Mouse (Mus musculus) megakaryocyte, embryonic 14.5 days (primary cell): Measurements from ENCODE around the gene Myadm. TPM values are rescaled to one million over a fixed set of nuclear protein-coding genes. Genes with fewer than 3 reads are reported as not detected.
"Not testable (repeated sequence)": the region's sequence is repeated elsewhere in the genome, so short reads cannot be mapped to it uniquely, and the experiment has no call there.

Source experiments
- H3K27me3 ChIP-seq: replicated peaks from 2 replicates; pipeline ENCODE3; 2012; ENCODE audit warnings: inconsistent platforms
- H3K36me3 ChIP-seq: replicated peaks from 2 replicates; pipeline ENCODE3; 2012; ENCODE audit warnings: low read length, inconsistent platforms, mixed read lengths
- H3K4me1 ChIP-seq: 2 replicates; pipeline ENCODE4 v1.6.1; 2012; ENCODE audit warnings: inconsistent platforms
- H3K4me3 ChIP-seq: replicated peaks from 2 replicates; pipeline ENCODE3; 2012; ENCODE audit warnings: moderate library complexity, mild to moderate bottlenecking, inconsistent platforms
- H3K9me3 ChIP-seq: 2 replicates; pipeline ENCODE4 v1.6.1; 2012; ENCODE audit warnings: inconsistent platforms
- FLI1 ChIP-seq: IDR thresholded peaks from 2 replicates; pipeline ENCODE4 v1.6.1; 2012; ENCODE audit warnings: low read length, inconsistent platforms, mixed read lengths
- GATA1 ChIP-seq: IDR thresholded peaks from 3 replicates; pipeline ENCODE4 v1.6.1; 2012; ENCODE audit warnings: mixed read lengths, low read length, inconsistent platforms, borderline replicate concordance
- polyA plus RNA-seq: library from polyadenylated mRNA; stranded (reverse); fragments of >175 nt; gene quantifications from 2 replicates; pipeline ENCODE4 v1.2.3, GENCODE M21; 2012; ENCODE audit warnings: low replicate concordance; ENCODE audit not compliant: insufficient read depth

The Myadm gene
- polyA plus RNA-seq, 1 experiment, result 8.9 TPM

DNA sequence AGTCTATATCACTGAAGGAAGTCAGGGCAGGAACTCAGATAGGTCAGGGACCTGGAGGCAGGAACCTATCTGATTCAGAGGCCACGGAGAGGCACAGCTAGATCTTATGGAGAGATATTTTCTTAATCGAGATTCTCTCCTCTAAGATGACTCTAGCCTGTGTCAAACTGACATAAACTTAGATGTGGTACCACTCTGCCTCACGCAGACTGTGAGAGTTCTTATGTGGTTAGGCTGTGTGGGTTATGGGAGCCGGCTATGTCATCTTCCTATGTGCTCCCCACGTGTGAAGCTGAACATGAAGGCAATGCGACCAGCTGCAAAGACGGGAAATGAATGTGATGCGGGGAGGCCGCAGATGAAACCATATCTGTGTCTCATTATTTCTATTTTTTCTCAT, 16.7 kb upstream of the Myadm start:
- no peak for TF ChIP-seq GATA1
- TF ChIP-seq FLI1, result no peak

DNA sequence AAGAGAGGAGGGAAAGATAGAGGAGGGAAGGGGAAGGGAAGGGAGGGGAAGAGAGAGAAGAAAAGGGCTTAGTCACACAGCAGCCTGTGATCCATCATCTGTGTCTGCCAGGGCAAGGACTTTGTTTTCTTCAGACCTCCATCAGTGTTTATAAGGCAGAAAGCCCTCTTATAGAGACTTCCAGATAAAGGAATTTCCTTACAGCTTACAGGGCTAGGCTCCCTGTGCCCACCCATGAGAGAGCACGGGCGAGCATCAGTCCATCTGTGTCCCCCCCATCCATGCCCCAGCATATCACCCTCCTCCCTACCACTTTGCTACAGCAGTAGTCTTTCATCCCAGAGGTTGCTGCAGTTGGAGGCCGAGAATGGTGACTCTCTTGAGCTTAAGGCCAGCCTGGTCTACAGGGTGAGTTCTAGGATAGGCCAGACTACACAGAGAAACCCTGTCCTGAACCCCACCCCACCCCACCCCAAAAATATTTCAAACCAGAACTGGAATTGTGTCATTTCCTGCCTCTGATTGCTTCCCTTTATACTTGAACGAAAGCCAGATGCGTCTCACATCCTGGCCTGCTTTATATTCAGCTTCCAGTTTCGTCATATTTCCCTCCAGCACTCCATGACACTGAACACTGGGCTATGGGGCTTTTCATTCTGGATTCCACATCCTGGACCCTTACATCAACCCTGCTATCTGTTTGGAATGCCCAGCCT, 13.3 kb upstream of the Myadm start:
- peaks cover 4% of the 10 kb centered on the region for H3K27me3 ChIP-seq
- no peaks in the 10 kb centered on the region for H3K36me3 ChIP-seq
- no peak for TF ChIP-seq GATA1
- TF ChIP-seq FLI1, result no peak
- peak overlapping the region; percentile 67 for H3K4me3 ChIP-seq
- H3K4me1 ChIP-seq, result peaks cover 13% of the 10 kb centered on the region
- H3K9me3 ChIP-seq, result no peaks in the 10 kb centered on the region

More for the DNA sequence above, 16.7 kb upstream of the Myadm start:
- Histone ChIP-seq H3K9me3 (no peaks in the 10 kb centered on the region), H3K4me1 (peaks cover 19% of the 10 kb centered on the region), H3K36me3 (no peaks in the 10 kb centered on the region), H3K4me3 (no peak overlapping the region), H3K27me3 (peaks cover 2% of the 10 kb centered on the region)

- not testable (repeated sequence) for H3K27me3 ChIP-seq, H3K36me3 ChIP-seq, H3K4me3 ChIP-seq, H3K9me3 ChIP-seq
- H3K4me1 ChIP-seq, result peaks cover 13% of the 10 kb centered on the region
Observed at GRCm38 (mm10) chr7:3276781-3277180, 12.1 kb upstream of the Myadm start.

DNA sequence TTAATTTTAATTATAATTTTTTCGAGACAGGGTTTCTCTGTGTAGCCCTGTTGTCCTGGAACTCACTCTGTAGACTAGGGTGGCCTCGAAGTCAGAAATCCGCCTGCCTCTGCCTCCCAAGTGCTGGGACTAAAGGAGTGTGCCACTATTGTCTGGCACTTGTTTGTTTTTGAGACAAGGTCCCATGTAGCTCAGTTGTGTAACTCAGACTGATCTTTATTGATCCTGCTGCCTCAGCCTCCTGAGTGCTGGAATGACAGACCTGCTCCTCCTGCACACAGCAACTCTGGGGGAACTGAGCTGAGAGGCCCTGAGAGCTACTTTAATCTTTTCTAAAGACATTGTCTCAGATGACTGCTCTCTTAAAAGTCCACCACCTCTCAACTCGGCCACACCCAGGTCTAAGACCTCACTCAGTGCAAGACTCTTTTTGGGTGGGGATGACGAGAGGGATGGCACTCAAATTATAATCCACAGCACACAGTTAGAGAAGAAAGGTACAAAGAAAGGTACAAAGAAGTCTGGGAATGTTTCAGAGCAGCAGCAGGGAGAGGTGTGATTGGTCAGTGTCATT, 8.7 kb upstream of the Myadm start:
- TF ChIP-seq GATA1, result no peak
- TF ChIP-seq FLI1, result no peak
- peaks cover 11% of the 10 kb centered on the region for H3K4me1 ChIP-seq

GRCm38 (mm10) chr7:3280654-3281153, 8.2 kb upstream of the Myadm start:
- H3K36me3 ChIP-seq, result no peaks in the 10 kb centered on the region
- H3K4me3 ChIP-seq, result no peak overlapping the region
- H3K27me3 ChIP-seq, result peaks cover 3% of the 10 kb centered on the region
- no peaks in the 10 kb centered on the region for H3K9me3 ChIP-seq
- TF ChIP-seq GATA1, result no peak
- no peak for TF ChIP-seq FLI1
- peaks cover 6% of the 10 kb centered on the region for H3K4me1 ChIP-seq

More for the DNA sequence above, 8.7 kb upstream of the Myadm start:
- Histone ChIP-seq H3K4me3 (no peak overlapping the region), H3K27me3 (peaks cover 3% of the 10 kb centered on the region), H3K9me3 (no peaks in the 10 kb centered on the region), H3K36me3 (no peaks in the 10 kb centered on the region)

DNA sequence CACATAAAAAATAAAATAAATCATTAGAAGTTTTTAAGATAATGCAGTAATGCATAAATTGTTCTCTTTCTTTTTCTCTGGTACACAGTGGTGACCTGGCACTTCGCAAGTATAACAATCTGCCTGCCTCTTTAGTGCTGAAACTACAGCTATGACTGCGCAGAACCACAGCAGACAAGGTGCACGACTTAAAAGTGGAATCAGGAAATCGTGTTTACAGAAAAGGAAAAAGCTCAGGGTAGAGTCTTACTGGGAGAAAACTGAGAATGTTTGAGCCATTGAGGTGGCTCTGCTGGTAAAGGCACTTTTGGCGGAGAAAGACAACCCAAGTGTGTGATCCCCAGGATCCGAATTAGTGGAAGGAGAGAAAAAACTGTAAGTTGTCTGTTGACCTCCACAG, 7.1 kb upstream of the Myadm start:
- H3K9me3 ChIP-seq, result no peaks in the 10 kb centered on the region
- no peaks in the 10 kb centered on the region for H3K36me3 ChIP-seq
- H3K4me1 ChIP-seq, result peaks cover 3% of the 10 kb centered on the region; the same call in 1 of the 2 replicates
- TF ChIP-seq FLI1, result no peak
- no peak for TF ChIP-seq GATA1
- peaks cover 3% of the 10 kb centered on the region for H3K27me3 ChIP-seq
- H3K4me3 ChIP-seq, result no peak overlapping the region

GRCm38 (mm10) chr7:3283081-3283875, 5.6 kb upstream of the Myadm start:
- H3K9me3 ChIP-seq, result no peaks in the 10 kb centered on the region
- peaks cover 3% of the 10 kb centered on the region for H3K27me3 ChIP-seq
- TF ChIP-seq GATA1 (no peak), FLI1 (no peak)
- H3K36me3 ChIP-seq, result no peaks in the 10 kb centered on the region
- H3K4me1 ChIP-seq, result peaks cover 3% of the 10 kb centered on the region; the same call in 1 of the 2 replicates
- no peak overlapping the region for H3K4me3 ChIP-seq

DNA sequence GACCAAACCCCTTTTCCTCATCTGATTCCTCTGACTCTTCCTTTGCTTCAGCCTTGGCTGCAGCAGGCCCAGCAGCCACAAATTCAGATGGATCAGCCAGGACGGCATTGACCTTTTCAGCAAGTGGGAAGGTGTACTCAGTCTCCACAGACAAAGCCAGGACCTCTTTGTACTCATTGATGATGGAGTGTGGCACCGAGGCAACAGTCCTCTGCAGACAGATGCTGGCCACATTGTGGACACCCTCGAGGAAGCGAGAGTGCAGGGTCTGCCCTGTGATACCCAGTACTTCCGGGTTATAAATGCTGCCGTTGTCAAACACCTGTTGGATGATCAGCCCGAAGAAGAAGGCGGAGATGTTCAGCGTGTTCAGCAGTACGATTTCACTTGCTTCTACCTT, 4.3 kb upstream of the Myadm start:
- H3K36me3 ChIP-seq, result no peaks in the 10 kb centered on the region
- no peaks in the 10 kb centered on the region for H3K9me3 ChIP-seq
- no peak overlapping the region for H3K4me3 ChIP-seq
- peaks cover 12% of the 10 kb centered on the region for H3K4me1 ChIP-seq
- TF ChIP-seq GATA1 (no peak), FLI1 (no peak)
- peaks cover 3% of the 10 kb centered on the region for H3K27me3 ChIP-seq

GRCm38 (mm10) chr7:3286036-3286435, 2.8 kb upstream of the Myadm start:
- TF ChIP-seq FLI1 (no peak), GATA1 (no peak)

GRCm38 (mm10) chr7:3287186-3287585, 1.7 kb upstream of the Myadm start:
- Histone ChIP-seq H3K4me3 (no peak overlapping the region), H3K9me3 (no peaks in the 10 kb centered on the region), H3K4me1 (peaks cover 36% of the 10 kb centered on the region), H3K27me3 (no peaks in the 10 kb centered on the region), H3K36me3 (no peaks in the 10 kb centered on the region)
- TF ChIP-seq GATA1 (no peak), FLI1 (no peak)

More at GRCm38 (mm10) chr7:3286036-3286435, 2.8 kb upstream of the Myadm start:
- peaks cover 25% of the 10 kb centered on the region for H3K4me1 ChIP-seq
- no peaks in the 10 kb centered on the region for H3K9me3 ChIP-seq
- H3K4me3 ChIP-seq, result no peak overlapping the region
- no peaks in the 10 kb centered on the region for H3K36me3 ChIP-seq
- no peaks in the 10 kb centered on the region for H3K27me3 ChIP-seq
